Mouse (Mus musculus) CD4-positive helper T cell, adult 2 months (primary cell): ENCODE results near the gene Hoxa6.

Experiments
- DNase-seq: peaks from one replicate; pipeline ENCODE4 v3.0.0-alpha.2; 2012; ENCODE audit warnings: low read depth, missing footprints, low spot score

Hoxa6 gene

GRCm38 (mm10) chr6:52208072-52208867, at the start of gene Hoxa6:
TSS of gene Hoxa6 (minus strand) at chr6:52208722.
- no peak for DNase-seq

DNA sequence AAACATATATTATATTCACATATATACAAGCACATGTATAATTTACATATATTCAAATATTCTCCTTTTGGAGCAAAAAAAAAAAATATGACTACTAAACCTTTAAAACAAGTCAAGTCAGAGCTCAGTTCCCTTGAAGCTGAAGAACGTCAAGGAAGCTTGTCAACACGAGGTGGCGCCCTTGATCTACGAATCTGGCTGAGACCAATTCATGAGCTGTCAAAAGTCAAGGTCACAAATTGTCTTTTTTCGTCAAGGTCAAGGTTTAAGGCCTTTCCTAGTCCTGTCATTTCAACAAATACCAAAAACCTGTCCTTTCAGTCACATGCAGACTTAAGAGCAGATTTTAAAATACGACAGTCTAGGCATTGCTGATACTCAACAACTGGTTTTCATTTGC, 48.4 kb upstream of the Hoxa6 start:
- DNase-seq: peak; percentile 75

GRCm38 (mm10) chr6:52253511-52254500, 45.3 kb upstream of the Hoxa6 start:
- no peak for DNase-seq

- DNase-seq: no peak
Measured at GRCm38 (mm10) chr6:52252775-52253376, 44.4 kb upstream of the Hoxa6 start.

DNA sequence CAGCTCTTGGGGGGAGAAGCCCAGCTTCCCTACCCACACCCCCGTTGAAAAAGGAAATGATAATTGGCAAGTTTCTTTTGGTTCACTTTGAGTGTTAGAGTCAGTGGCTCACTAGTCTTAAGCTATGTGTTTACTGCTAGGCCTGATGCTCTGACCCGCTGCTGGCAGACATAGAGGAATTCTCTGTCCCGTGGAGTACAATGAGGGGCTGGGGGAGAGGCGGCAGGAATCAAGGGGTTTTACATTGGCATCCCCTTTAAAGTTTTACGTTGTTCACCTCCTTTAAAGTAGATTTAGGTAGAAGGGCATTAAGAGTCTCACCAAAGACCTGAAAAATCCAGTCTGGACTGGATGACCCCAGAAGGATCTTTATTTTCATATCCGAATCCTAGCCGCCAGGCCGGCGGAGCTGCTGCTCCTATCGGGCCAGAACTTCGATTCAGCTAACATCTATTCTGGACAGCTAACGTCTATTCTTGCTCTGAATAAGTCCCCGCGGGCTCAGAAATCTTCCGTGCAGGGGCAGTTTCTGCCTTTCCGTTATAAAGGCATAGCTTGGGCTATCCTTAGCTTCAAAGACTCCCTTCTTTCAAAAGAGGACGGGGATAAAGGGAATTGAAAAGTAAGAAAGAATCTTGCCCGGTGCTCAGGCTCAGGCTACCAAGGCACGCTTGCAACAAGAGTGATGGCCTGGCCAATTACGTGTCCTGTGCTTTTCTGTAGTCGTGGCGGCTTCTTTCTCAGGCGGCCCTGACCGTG, 43.7 kb upstream of the Hoxa6 start:
- DNase-seq: no peak

GRCm38 (mm10) chr6:52251177-52251879, 42.8 kb upstream of the Hoxa6 start:
- DNase-seq: no peak

DNA sequence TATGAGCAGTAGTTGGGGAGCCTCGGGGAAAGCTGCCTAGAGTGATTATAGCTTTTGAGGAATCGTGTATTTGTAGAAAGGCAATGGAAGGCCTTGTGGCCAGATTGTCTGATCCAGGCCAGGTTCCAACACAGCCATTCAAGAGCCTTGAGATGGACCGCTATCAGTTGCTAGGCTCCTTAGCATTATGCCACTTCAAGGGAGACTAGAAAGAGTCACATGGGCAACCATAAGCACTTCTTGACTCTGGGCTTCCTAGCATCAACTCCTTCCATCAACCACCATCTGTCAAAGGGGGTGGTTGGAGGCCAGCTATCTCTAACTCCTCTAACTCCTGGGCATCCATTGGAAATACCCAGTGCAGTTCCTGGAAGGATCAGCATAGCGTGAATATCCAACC, 41.3 kb upstream of the Hoxa6 start:
- DNase-seq: no peak

GRCm38 (mm10) chr6:52249415-52249738, 40.9 kb upstream of the Hoxa6 start:
- no peak for DNase-seq

GRCm38 (mm10) chr6:52248638-52249414, 40.3 kb upstream of the Hoxa6 start:
- DNase-seq: no peak

DNA sequence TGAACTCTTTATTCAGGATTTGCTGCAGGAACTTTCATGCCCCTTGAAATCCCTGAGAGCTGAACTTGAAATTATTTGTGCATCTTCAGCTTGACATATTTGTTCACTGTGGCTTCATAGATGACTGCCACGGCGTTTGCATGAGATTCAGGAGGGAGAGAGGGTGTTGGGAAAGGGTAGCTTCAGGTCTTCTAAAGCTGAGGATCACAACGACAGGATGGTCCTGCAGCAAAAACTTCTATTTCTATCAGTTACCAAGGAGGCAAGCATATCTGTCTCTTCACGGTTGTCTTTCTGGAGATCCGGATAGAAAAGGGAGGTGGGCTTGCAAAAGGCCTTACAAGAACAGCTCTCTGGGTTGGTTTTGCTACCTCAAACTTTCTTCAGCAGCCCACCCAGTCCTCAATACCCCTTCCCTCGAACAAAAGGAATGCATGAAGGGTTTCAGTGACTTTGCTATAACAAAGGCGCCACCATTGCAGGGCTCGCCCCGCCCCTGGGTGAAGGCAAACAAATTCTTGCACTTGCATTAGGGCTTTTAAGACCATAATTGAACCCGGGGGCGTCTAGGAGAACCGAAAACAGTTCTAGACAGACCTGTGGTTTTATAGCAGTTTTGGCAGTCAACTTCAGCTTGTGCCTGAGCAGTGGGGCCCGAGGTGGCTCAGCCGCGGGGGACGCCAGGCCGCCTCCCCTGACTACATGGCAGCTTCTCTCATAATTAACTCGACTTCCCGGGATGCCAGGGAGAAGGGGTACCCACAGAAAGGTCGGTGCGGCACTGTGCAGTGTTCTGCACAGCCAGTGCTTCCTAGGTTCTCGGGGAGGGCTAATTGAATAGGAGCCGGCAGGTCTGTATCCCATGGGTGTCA, 39.5 kb upstream of the Hoxa6 start:
- no peak for DNase-seq

DNA sequence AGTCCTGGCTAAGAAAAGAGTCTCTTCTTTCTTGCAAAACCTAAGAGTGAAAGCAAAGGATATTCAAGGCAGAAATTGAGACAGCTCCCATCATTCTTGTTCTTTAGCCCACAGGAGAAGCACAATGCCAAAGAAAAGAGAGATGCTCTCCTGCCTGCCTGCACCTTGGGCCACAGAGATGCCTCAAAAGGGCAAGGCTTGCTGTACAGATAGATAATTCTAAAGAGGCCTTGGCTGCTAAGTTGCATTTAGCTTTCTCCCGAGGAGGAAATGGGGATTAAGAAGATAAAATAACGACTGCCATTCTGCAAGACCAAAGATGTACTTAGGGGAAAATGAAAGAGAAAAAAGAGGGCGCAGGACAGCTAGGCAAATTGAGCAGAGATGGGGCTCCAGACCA, 38.4 kb upstream of the Hoxa6 start:
- DNase-seq: no peak

DNA sequence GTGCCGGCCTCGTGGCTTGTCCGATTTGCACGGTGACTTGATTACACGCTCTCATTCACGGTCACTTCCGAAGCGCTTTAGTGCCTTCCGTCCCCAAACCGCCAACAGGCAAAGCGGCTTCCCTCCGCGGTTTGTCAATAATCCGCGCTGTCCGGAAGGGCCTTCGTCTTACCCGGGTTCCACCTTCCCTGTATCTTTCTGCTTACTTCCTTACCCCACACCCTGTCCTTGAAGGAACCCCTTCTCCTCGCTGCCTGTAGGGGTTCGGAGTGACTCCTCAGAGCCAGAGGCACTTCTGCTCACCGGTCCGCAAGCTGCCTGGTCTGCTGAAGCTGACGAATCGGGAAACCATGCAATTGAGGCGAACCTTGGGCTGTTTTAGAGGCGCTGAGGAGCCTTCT, 37.9 kb upstream of the Hoxa6 start:
- no peak for DNase-seq

DNA sequence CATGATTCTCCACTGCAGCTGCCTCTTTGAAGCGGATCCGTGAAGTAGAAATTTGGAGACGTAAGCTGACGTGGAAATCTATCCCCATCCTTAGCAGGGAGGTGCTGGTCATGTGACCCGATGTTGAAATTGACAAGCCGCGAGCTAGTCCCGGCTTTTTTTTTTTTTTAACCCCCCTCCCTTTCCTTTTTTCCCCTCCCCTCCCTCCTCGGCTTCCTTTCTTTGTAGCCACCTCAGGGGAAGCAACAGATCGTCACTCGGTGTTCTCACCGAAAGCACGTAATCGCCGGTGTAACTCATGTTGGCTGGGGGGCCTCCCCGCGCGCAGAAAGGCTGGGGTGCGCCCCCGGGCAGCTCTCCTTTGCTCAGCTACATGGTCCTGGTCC, 37.2 kb upstream of the Hoxa6 start, which contains the start of gene Hoxa11:
Gene Hoxa11, minus strand, starts transcription at position 54 of the 386 bp plus-strand sequence.
- DNase-seq: no peak

GRCm38 (mm10) chr6:52245040-52245756, 36.7 kb upstream of the Hoxa6 start:
- DNase-seq: no peak

- no peak for DNase-seq
Measured at GRCm38 (mm10) chr6:52244471-52245039, 36.0 kb upstream of the Hoxa6 start.

- DNase-seq: no peak
Measured at GRCm38 (mm10) chr6:52243681-52244121, 35.2 kb upstream of the Hoxa6 start.

GRCm38 (mm10) chr6:52242801-52243332, 34.3 kb upstream of the Hoxa6 start:
- no peak for DNase-seq
